Comparison of ENCODE assay signal across 7 mouse cellular contexts in genomic region chr5:123141555-123142160, GRCm38 (mm10). TPM values are rescaled to one million over a fixed set of nuclear protein-coding genes. Genes with fewer than 3 reads are reported as not detected.
DNase-seq lines count a peak whose midpoint lies in the region; ATAC-seq and TF ChIP-seq lines count a peak whose summit lies in the region.

No protein-coding gene starts in this region.

- TF ChIP-seq POLR2A in spleen, adult 2 months (IDR thresholded peaks at IDR 0.05; ENCODE audit: low read depth, low read length), result no peak

- peaks cover 11% of the 10 kb centered on the region for H3K36me3 ChIP-seq in spleen, adult 2 months (ENCODE audit: control insufficient read depth, insufficient read depth, low read length)
- H3K36me3 ChIP-seq in forebrain, embryonic 14.5 days (ENCODE audit: control insufficient read depth, insufficient read depth, low read length), result peaks cover 24% of the 10 kb centered on the region
- H3K36me3 ChIP-seq in intestine, embryonic 16.5 days (ENCODE audit: control insufficient read depth, insufficient read depth, low read length), result no peaks in the 10 kb centered on the region

- no peak for TF ChIP-seq CTCF in spleen, adult 2 months (IDR thresholded peaks at IDR 0.05; ENCODE audit: extremely low read depth, insufficient read depth, insufficient read length, insufficient replicate concordance)

- H3K9ac ChIP-seq in forebrain, embryonic 14.5 days (ENCODE audit: low read length), result peak overlapping the region; percentile 100
- peak overlapping the region; percentile 99 for H3K9ac ChIP-seq in intestine, embryonic 16.5 days (ENCODE audit: low read depth, low read length)

- no peaks in the 10 kb centered on the region for H3K27me3 ChIP-seq in spleen, adult 2 months (ENCODE audit: control insufficient read depth, insufficient read depth, low read length)
- H3K27me3 ChIP-seq in forebrain, embryonic 14.5 days (replicated peaks; ENCODE audit: control insufficient read depth, insufficient read depth, low read length), result no peaks in the 10 kb centered on the region
- no peaks in the 10 kb centered on the region for H3K27me3 ChIP-seq in intestine, embryonic 16.5 days (replicated peaks; ENCODE audit: control insufficient read depth, insufficient read depth, low read length)

- peak overlapping the region; percentile 90 for H3K4me2 ChIP-seq in forebrain, embryonic 14.5 days (ENCODE audit: low read length)
- peak overlapping the region; percentile 92 for H3K4me2 ChIP-seq in intestine, embryonic 16.5 days (ENCODE audit: low read depth, low read length)

- H3K4me1 ChIP-seq in spleen, adult 2 months (ENCODE audit: control insufficient read depth, insufficient read depth, insufficient read length), result peaks cover 20% of the 10 kb centered on the region; the same call in 1 of the 2 replicates
- H3K4me1 ChIP-seq in forebrain, embryonic 14.5 days (ENCODE audit: control insufficient read depth, insufficient read depth, low read length), result peaks cover 30% of the 10 kb centered on the region
- peaks cover 37% of the 10 kb centered on the region for H3K4me1 ChIP-seq in intestine, embryonic 16.5 days (ENCODE audit: control insufficient read depth, insufficient read depth, low read length)

- no peaks in the 10 kb centered on the region for H3K9me3 ChIP-seq in forebrain, embryonic 14.5 days (replicated peaks; ENCODE audit: control insufficient read depth, low read length)
- no peaks in the 10 kb centered on the region for H3K9me3 ChIP-seq in intestine, embryonic 16.5 days (ENCODE audit: control insufficient read depth, low read length)

- 1% methylated on average over 33 of the region's 38 CpGs for WGBS in spleen, adult 2 months
- 0% methylated on average over 35 of the region's 38 CpGs for WGBS in forebrain, embryonic 14.5 days
- WGBS in intestine, embryonic 16.5 days, result under 1% methylated on average over 32 of the region's 38 CpGs

- peak overlapping the region; percentile 89 for H3K4me3 ChIP-seq in spleen, adult 2 months (ENCODE audit: extremely low read depth, insufficient read depth, insufficient read length)
- H3K4me3 ChIP-seq in forebrain, embryonic 14.5 days (ENCODE audit: low read depth, low read length), result peak overlapping the region; percentile 94
- H3K4me3 ChIP-seq in intestine, embryonic 16.5 days (ENCODE audit: low read length), result peak overlapping the region; percentile 88

- H3K27ac ChIP-seq in spleen, adult 2 months (ENCODE audit: insufficient read depth, low read length), result peak overlapping the region; percentile 100
- H3K27ac ChIP-seq in forebrain, embryonic 14.5 days (ENCODE audit: low read depth, low read length), result peak overlapping the region; percentile 100
- H3K27ac ChIP-seq in intestine, embryonic 16.5 days (ENCODE audit: low read length), result peak overlapping the region; percentile 98

- peak; percentile 24 for ATAC-seq in forebrain, embryonic 14.5 days
- no peak for ATAC-seq in intestine, embryonic 16.5 days

- DNase-seq in spleen, adult 2 months (ENCODE audit: low read depth in 1 of 2, low spot score in 2 of 2), result no peak
- DNase-seq in spleen, adult 12 weeks (ENCODE audit: low spot score), result no peak
- peak; percentile 66 to 70 for DNase-seq in cerebellum, adult 18-20 months
- peak; percentile 74 for DNase-seq in forebrain, embryonic 14.5 days (ENCODE audit: low spot score)
- peak; percentile 72 for DNase-seq in lung, postnatal 10 days
- peak; percentile 64 for DNase-seq in right cerebral cortex, postnatal 4 days

RNA-seq across cellular contexts. Expression of gene Setd1b, which starts 0.3 kb away (rescaled TPM):
- 20.5 and 23.2 TPM in 2 replicates for polyA plus RNA-seq in spleen, adult 2 months (2012; rRNA removed)
- 8.6 and 11.6 TPM in 2 replicates for polyA plus RNA-seq in forebrain, embryonic 14.5 days (2014; fragmentation: Nextera tagmentation; extraction: Ambion mirVana)
- 6.6 and 6.9 TPM in 2 replicates for polyA plus RNA-seq in intestine, embryonic 16.5 days (2015; fragmentation: Nextera tagmentation; extraction: Ambion mirVana)

RNA-seq across cellular contexts. Expression of gene Rhof, which starts 9.2 kb away (rescaled TPM):
- polyA plus RNA-seq in spleen, adult 2 months (2012; rRNA removed), result 70.7 and 72.5 TPM in 2 replicates
- 6.8 and 10.5 TPM in 2 replicates for polyA plus RNA-seq in forebrain, embryonic 14.5 days (2014; fragmentation: Nextera tagmentation; extraction: Ambion mirVana)
- 2.5 and 2.8 TPM in 2 replicates for polyA plus RNA-seq in intestine, embryonic 16.5 days (2015; fragmentation: Nextera tagmentation; extraction: Ambion mirVana)

RNA-seq across cellular contexts. Expression of gene Psmd9, which starts 27.6 kb away (rescaled TPM):
- polyA plus RNA-seq in spleen, adult 2 months (2012; rRNA removed), result 13.3 and 19.5 TPM in 2 replicates
- 52.5 and 63.5 TPM in 2 replicates for polyA plus RNA-seq in forebrain, embryonic 14.5 days (2014; fragmentation: Nextera tagmentation; extraction: Ambion mirVana)
- polyA plus RNA-seq in intestine, embryonic 16.5 days (2015; fragmentation: Nextera tagmentation; extraction: Ambion mirVana), result 64.3 and 66.3 TPM in 2 replicates

RNA-seq across cellular contexts. Expression of gene Hpd, which starts 40.9 kb away (rescaled TPM):
- polyA plus RNA-seq in spleen, adult 2 months (2012; rRNA removed), result 0.19 and 0.37 TPM in 2 replicates
- not detected in 2 replicates for polyA plus RNA-seq in forebrain, embryonic 14.5 days (2014; fragmentation: Nextera tagmentation; extraction: Ambion mirVana)
- 9.0 and 9.9 TPM in 2 replicates for polyA plus RNA-seq in intestine, embryonic 16.5 days (2015; fragmentation: Nextera tagmentation; extraction: Ambion mirVana)

Comparison
In these comparisons a context has a peak if more than half of its experiments do, and no peak if none do; other contexts are left out.
1. DNase-seq: peak in cerebellum, adult 18-20 months (2 of 2), forebrain, embryonic 14.5 days (single experiment), lung, postnatal 10 days (single experiment) and right cerebral cortex, postnatal 4 days (single experiment); none in spleen, adult 2 months (0 of 2) and spleen, adult 12 weeks (single experiment).
2. Peak in every context shown above with its lines, with median percentiles within 50 percentile points of each other: H3K27ac ChIP-seq and H3K4me3 ChIP-seq.